Mouse (Mus musculus) olfactory bulb, adult 2 months (tissue): Measurements from ENCODE around the gene Cdh18. TPM values are rescaled to one million over a fixed set of nuclear protein-coding genes. Genes with fewer than 3 reads are reported as not detected.
"Not testable (repeated sequence)": the region's sequence is repeated elsewhere in the genome, so short reads cannot be mapped to it uniquely, and the experiment has no call there.

Experiments
- H3K27ac ChIP-seq: fragments of 200-500 bp; 2 replicates; pipeline ENCODE4 v1.5.1; 2012; ENCODE audit warnings: low read depth, low read length; ENCODE audit not compliant: insufficient read depth
- H3K4me1 ChIP-seq: fragments of 200-500 bp; 2 replicates; pipeline ENCODE4 v1.6.1; 2012; ENCODE audit warnings: low read length; ENCODE audit not compliant: control insufficient read depth, insufficient read depth
- H3K4me3 ChIP-seq: fragments of 200-500 bp; 2 replicates; pipeline ENCODE4 v1.5.1; 2012; ENCODE audit warnings: mild to moderate bottlenecking, low read depth, low read length, moderate library complexity; ENCODE audit not compliant: insufficient read depth
- CTCF ChIP-seq: fragments of 200-500 bp; IDR thresholded peaks from 2 replicates; pipeline ENCODE4 v1.5.1; 2012; ENCODE audit warnings: low read depth, mild to moderate bottlenecking, low read length, moderate library complexity; ENCODE audit not compliant: insufficient read depth
- POLR2A ChIP-seq: fragments of 200-500 bp; IDR thresholded peaks from 2 replicates; pipeline ENCODE4 v1.6.1; 2012; ENCODE audit warnings: mild to moderate bottlenecking, low read depth, low read length, moderate library complexity; ENCODE audit not compliant: insufficient read depth
- WGBS: fragments of 180-500 bp; shearing (Covaris S2); methylation state at CpG from one replicate; pipeline ENCODE4 v1.1.7; 2018; 5-methylcytosine and 5-hydroxymethylcytosine counted together
- polyA plus RNA-seq: library from polyadenylated mRNA; stranded (reverse); fragments of >200 nt; gene quantifications from 2 replicates; pipeline ENCODE4 v1.2.4, GENCODE M21; 2012; ENCODE audit warnings: low replicate concordance; ENCODE audit not compliant: missing spikeins, insufficient read depth, insufficient read length

Gene Cdh18
- polyA plus RNA-seq, 1 experiment: not detected

DNA sequence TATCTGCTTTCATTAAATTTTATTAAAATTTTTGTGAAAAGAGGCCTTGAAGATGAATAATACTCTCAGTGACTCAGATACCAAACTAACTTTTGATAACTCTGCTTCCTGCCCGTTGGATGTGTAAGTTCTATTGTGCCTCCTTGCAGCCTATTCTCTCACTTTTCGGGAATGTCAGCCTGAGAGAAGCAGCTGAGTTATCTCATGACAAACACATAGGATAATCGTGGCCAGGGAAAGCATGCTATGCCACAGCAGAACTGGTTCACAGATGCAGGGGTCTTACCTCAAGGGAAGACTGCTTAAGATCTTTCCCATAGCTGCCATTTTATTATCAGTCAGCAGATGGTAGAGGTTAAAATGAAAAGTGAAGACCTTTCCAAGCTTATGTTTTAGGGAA, 187.3 kb downstream of the Cdh18 start:
- no peaks in the 10 kb centered on the region for H3K4me1 ChIP-seq
- H3K4me3 ChIP-seq: no peak overlapping the region
- WGBS: 75% methylated on average over 3 of the region's 3 CpGs

DNA sequence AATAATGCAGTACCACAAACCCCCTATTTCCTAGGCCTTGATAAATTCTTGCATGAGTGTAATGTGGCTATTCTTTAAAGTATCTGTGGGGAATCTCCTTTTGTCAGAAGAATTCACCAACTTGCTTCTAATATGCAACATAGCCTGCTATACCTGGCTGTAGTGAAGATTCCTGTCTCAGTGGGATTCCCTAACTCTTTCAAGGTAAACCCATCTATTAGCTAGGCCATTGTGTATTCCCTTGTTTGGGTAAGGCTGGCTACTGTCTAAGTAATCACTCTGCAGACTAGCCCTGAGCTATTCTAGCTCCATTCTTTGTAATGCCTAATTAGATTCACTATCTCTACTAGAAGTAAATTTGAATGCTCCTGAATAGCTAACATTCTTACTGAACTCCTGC, 212.4 kb downstream of the Cdh18 start:
- not testable (repeated sequence) for H3K4me1 ChIP-seq, H3K4me3 ChIP-seq, H3K27ac ChIP-seq

More for the DNA sequence above, 187.3 kb downstream of the Cdh18 start:
- TF ChIP-seq POLR2A (no peak), CTCF (no peak)
- no peak overlapping the region for H3K27ac ChIP-seq

DNA sequence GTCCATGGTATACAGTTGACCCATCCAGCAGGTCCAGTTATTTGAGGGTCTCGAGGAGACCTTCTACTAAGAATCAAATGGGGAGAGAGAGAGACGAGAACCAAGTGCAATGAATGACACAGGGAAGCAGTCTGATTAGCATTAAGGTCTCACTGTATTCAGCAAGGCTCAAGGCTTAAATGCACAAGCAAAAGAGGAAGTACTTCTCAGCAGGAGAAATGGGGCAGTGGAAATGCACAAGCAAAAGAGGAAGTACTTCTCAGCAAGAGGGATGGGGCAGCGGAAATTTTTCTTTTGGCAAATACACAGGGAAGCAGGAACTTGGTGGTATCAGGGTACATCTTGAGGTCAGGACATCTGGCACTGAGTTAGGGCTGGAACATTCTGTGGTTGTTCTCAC, 217.8 kb downstream of the Cdh18 start:
- H3K27ac ChIP-seq, H3K4me1 ChIP-seq, H3K4me3 ChIP-seq: not testable (repeated sequence)
- WGBS: 91% methylated on average over 3 of the region's 3 CpGs

DNA sequence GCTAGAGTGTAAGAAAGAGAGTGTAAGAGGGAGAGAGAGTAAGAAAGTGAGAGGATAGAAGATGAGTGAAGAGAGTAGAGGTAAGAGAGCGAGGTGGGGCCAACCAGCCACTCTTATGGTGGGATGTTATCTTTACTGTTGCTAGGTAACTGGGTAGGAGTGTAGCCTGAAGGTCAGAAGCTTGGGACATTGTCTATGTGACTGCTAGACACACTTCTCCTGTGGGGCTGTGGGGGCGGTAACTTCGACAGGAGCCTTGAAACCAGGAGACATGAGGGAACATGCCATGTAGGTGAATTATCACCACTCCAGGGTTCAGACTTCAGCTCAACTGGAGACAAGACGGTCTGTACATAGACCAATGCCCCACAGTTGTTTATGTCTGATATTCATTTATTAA, 227.5 kb downstream of the Cdh18 start:
- TF ChIP-seq POLR2A (no peak), CTCF (no peak)
- WGBS: 95% methylated on average over 4 of the region's 4 CpGs
- Histone ChIP-seq H3K27ac (no peak overlapping the region), H3K4me3 (no peak overlapping the region), H3K4me1 (no peaks in the 10 kb centered on the region)

DNA sequence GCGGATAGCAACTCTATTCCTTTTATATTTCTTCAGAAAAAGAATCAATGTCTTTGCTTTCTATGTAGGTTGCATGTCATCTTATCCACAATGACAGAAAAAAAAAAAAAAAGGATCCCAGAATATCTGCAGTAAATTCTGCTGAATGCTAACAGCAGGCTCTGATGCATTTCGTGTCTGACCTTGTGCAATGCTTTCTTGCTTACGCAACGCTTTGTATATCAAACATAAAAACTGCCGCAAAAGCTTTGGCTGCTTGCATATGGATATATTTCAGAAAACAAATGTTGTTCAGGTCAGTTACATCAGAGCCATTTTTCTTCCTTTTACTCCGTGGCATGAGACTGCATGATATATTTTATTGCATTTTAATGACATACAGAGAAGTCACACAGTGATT, 240.9 kb downstream of the Cdh18 start:
- TF ChIP-seq CTCF (no peak), POLR2A (no peak)
- Histone ChIP-seq H3K4me3 (no peak overlapping the region), H3K27ac (no peak overlapping the region), H3K4me1 (no peaks in the 10 kb centered on the region)
- 89% methylated on average over 6 of the region's 6 CpGs for WGBS

DNA sequence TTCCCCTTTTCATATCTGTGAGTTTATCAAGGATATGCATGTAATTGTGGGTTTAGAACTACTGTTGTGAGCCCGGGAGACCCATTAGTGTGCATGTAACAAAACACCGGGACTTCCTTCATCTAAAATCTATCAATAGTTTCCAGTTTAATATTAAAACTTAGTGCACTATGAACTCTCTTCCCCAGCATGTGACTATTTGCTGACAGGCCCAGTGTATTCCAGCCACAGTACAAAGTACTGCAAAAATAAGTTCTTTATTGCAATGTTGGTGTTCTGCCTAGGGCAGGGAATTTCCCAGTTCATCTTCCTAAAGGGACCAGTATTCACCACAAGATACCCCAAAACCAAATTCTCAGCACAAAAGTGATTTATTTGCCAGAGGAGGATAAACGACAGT, 243.0 kb downstream of the Cdh18 start:
- 92% methylated on average over 3 of the region's 3 CpGs for WGBS
- TF ChIP-seq CTCF: no peak
- no peak for TF ChIP-seq POLR2A
- Histone ChIP-seq H3K27ac (no peak overlapping the region), H3K4me3 (no peak overlapping the region), H3K4me1 (no peaks in the 10 kb centered on the region)

DNA sequence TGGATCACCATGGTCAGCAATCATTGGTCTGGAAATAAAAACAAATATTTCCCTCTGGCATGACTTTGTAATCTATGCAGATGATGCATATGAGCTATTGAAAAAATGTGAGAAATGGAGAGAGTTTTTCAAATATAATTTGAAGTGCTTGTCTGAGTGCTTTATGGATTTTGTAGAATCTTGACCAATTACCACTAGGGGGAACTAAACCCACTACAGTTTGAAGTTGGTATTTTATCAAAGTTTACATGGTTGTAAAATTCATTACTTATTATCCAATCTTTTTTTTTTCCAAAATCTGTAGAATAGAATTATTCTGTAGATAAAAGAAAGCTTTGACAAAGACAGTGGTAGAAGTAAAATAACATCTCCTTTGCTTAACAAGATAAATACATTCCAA, 284.3 kb downstream of the Cdh18 start:
- TF ChIP-seq POLR2A (no peak), CTCF (no peak)
- Histone ChIP-seq H3K27ac (no peak overlapping the region), H3K4me3 (no peak overlapping the region), H3K4me1 (no peaks in the 10 kb centered on the region)

DNA sequence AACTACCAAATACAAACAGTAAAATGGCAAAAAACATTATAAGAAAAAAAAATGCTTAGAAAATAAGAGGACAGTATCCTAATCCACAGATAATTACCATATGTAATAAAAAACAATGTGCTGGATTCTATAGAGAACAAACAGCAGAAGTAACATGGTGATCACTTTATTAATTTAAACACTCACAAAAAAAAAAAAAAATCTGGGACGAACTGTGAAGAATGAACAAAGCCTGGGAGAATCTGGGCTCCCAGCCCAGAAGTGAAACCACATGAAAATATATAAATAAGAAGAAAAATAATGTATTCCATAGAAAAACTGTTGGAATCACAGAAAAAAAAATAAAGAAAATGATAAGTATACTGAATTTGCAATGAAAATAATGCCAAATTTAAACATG, 288.4 kb downstream of the Cdh18 start:
- 26% methylated on average over 1 of the region's 1 CpGs for WGBS
- no peak for TF ChIP-seq POLR2A
- TF ChIP-seq CTCF: no peak
- no peaks in the 10 kb centered on the region for H3K4me1 ChIP-seq
- no peak overlapping the region for H3K4me3 ChIP-seq
- no peak overlapping the region for H3K27ac ChIP-seq

DNA sequence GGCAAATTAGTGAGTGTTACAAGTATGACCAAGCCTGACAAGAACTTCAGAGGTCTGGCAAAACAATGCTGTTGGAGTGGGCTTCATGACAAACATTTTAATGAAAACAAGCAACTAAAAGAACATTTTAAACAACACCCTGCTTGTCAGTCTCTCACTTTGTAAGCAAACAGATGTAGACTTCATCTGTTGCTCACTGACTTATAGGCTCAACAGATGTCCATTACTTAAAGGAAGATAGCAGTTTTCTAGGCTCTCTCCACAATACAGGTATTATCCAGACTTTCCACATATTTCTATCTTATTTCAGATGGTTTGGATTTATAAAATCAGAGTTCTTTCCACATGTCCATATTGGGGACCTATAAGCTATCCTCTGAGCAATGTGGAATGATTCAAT, 308.9 kb downstream of the Cdh18 start:
- TF ChIP-seq POLR2A (no peak), CTCF (no peak)
- no peak overlapping the region for H3K27ac ChIP-seq
- H3K4me3 ChIP-seq: no peak overlapping the region
- H3K4me1 ChIP-seq: no peaks in the 10 kb centered on the region

DNA sequence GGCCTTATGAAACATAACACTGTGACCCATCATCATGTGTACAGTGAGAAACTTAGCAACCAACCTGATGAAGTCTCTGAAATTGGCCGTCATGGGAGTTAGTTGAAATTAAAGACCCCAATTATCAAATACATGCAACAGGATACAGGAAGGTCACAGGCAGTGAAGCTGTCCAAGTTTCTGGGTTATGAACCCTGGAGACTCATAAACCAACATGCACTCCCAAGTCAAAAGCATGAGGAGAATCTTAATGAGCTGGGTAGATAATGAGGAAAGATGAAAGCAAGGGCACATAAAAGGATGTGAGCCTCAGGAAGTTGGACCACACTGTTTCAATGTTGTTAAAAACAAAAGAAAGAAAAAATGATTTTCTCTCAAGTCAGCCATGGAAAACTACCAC, 321.9 kb downstream of the Cdh18 start:
- no peak overlapping the region for H3K27ac ChIP-seq
- 73% methylated on average over 1 of the region's 1 CpGs for WGBS
- H3K4me1 ChIP-seq: no peaks in the 10 kb centered on the region
- H3K4me3 ChIP-seq: no peak overlapping the region
- TF ChIP-seq CTCF: no peak
- TF ChIP-seq POLR2A: no peak
